Mouse (Mus musculus) kidney, adult 18-20 months (tissue): ENCODE measurements around the gene Zdhhc14.

Source experiments
- DNase-seq: peaks from one replicate; pipeline ENCODE4 v3.0.0; 2021

Gene Zdhhc14

DNA sequence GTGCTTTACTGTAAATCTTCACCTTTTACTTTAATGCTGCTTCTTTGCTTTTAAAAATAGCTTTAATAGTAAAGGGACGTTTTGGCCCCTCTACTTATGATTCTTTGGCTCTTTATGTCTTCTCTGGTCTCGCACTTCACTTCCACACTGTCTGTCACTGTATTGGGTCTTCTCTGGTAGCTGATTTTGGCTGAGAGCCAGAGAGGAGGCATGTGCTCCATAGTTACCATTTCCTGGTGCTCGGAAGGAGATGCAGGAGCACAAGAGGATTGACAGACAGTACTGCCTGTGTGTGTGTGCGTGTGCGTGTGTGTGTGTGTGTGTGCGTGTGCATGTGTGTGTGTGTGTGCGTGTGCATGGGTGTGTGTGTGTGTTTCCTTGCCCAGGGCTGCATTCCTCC, 14.2 kb downstream of the Zdhhc14 start:
- DNase-seq: no peak

DNA sequence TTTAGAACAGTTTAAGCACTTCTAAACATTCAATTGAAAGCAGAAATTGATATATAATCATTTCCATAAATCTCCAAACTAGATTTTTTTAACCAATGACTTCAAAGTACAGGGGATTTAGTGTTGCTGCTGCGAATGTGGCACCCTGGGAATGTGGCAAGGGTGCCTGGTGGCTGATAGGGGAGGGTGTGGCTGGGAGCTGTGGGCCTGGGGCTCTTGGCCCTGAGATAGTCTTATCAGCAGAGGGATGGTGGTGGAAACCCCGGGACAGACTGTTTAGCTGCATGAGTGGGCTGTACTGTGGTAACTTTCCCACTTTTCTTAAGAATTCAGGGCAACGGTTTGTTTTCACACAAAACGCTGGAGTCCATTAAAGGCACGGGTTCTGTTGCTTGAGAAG, 14.6 kb downstream of the Zdhhc14 start:
- DNase-seq: no peak

DNA sequence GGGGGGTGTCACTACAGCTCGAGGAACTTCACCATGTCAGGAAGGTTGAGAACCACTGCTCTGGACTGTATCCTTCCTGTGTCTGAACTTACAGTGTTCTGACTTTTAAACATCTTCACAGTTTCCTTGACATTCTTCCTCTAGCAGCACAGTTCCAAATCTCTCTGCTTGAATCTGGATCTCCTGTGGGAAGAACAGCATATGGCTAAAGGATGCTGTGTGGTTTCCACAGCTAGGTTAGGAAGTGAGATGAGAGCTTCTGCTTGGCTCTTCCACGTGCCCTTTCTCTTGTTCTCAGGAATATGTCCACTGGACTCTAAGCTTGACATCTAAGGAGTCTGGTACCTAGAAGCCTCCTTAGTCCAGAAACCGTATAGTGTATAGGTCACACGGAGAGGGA, 15.7 kb downstream of the Zdhhc14 start:
- DNase-seq: no peak

DNA sequence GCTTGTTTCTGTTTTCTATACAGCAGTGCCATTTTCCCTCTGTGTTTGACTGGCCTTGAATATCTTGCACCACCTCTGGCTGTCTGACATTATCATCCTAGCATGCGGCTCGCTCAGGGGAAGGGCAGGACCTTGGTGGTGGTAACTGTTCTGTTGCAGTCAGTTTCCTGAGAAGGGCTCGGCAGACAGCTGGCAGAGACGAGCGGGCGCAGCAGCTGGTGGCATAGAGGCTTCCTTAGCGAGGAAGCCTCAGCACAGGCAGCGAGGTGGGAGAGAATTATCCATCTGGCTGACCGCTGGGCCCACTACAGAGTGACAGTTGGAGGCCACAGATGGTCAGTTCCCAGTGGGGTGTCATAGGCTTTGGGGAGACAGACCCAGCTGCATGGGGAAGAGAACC, 18.2 kb downstream of the Zdhhc14 start:
- no peak for DNase-seq

DNA sequence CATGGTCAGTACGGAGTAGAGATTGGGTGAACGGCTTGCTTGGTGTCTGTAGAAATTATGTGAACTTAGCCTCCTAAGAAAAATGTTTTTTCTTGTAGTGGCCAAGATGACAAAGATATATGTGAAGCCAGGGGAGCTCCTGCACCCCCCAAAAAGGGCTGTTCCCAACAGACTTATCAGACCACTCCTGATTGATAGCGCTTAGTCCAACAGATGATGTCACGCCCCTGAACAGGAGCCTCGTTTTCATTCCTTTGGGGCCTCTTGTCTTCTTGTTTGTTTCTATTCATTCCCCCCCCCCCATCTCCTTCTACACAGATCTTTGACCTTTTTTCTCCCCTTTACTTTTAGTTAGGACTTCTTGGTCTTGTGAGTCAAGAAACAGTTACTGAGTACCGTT, 19.4 kb downstream of the Zdhhc14 start:
- DNase-seq: no peak

DNA sequence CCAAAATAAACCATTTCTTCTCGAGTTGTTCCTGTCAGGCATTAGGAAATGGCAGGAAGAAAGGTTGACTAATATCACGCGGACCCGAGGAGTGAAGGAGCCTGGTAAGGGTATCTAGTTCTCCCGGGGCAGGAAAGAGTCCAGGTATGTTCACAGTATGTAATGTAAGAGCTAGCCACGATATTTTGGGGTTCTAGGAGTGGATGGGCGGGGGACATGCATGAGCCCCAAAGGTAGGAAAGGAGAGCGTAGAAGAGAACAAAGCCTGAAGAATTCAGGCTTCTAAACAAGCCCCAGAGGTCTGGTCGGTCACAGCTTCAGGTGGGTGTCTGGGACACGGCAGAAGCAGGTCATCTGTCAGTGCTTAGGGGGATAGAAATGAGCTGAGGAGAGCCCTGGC, 27.1 kb downstream of the Zdhhc14 start:
- no peak for DNase-seq

DNA sequence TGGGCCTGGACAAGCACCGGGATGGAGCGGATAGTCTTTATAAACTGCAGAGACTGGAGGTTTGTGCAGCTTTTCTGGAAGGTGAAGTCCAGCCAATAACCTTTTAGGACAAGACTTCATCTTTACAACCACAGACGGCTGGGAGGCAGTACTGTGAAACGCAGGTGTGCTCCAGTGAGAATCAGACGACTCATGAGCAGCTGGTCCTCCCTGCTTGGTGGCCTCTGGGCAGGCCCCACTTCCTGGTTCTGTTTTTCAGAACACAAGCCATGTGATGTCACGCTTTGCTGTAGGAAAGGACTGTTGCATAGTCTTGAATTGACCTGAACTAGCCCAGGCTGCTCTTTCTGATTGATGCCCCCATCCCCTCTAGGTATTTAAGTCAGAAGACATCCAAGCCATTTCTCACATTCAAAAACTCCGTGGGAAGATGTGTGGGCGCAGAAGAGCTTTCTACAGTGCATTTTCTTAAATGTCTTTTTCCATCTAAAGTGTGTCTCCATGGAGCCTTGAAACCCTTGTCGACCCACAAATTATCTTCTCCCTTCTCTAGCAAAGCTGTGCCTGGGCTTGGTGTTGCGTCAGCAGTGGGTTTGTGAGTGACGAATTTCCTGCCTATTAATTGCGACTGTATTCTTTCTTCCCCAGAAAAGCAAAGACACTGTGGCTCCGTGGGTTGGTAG, 27.7 kb downstream of the Zdhhc14 start:
- no peak for DNase-seq

DNA sequence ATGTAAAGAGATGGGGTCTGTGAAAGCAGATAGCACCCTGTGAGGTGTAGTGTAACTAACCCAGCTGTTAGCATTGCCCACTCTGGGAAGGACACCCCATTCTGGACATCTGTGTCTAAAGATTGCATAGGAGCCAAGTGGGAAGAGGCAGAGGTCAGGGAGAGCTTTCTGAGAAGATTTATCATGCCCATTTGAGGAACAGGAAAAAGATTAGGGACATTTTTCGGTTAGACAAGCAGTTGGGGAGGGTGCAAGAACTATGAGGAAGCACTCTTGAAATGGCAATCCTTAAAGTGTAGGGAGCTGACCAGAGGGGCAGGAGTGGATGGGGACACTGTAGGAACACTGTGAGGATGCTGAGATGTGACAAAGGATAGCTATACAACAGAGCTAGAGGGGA, 29.2 kb downstream of the Zdhhc14 start:
- no peak for DNase-seq

DNA sequence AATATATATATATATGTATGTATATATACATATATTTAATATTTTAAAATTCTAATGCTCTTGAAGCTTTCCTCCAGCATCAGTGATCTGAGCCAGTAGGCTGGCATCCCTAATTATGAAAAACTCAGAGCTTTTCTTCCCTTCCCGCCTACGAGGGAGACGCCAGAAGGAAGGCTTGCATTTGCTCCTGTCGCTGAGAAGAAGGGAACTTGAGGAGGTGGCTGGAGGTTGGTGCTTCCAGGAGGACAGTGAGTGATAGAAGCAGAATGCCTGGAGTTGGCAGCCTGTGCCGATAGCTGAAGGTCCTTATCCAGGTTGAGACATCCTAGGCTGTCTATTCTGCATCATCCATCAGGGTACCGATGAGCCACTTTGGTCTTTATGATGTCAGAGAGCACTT, 37.2 kb downstream of the Zdhhc14 start:
- no peak for DNase-seq

DNA sequence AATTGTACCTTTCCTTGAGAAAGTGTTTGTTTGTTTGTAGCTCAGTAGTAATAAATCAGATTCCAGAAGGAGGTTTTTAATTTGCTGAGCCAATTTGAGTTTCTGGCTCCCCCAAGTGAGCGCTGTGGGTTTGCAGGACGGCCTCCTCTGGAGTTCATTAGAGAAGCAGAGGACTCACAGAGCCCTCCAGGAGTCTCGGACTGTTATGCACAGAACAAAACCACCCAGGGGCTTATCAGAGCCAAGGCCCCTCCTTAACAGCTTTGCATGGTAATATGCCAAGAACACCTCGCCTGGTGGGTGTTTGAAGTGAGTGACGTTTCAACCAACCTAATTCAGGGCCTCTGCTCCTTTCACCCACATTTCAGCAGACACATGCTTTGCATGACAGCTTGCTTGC, 40.5 kb downstream of the Zdhhc14 start:
- no peak for DNase-seq

DNA sequence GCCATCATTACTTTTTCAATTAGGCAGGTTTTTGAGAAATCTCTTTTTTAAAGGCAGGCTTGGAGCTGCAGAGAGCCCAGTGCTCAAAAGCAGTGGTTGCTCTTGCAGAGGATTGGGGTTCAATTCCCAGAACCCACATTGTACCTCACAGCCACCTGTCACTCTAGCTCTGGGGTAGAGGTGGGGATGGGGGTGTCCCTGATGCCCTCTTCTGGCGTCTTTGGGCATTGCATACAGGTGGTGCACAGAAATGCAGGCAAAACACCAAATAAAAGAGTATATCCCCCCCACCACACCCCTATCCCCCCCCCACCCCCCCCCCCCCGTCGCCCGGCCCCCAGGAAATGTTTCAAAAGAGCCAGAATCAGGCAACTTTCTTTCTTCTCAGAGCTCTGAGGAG, 43.0 kb downstream of the Zdhhc14 start:
- no peak for DNase-seq

DNA sequence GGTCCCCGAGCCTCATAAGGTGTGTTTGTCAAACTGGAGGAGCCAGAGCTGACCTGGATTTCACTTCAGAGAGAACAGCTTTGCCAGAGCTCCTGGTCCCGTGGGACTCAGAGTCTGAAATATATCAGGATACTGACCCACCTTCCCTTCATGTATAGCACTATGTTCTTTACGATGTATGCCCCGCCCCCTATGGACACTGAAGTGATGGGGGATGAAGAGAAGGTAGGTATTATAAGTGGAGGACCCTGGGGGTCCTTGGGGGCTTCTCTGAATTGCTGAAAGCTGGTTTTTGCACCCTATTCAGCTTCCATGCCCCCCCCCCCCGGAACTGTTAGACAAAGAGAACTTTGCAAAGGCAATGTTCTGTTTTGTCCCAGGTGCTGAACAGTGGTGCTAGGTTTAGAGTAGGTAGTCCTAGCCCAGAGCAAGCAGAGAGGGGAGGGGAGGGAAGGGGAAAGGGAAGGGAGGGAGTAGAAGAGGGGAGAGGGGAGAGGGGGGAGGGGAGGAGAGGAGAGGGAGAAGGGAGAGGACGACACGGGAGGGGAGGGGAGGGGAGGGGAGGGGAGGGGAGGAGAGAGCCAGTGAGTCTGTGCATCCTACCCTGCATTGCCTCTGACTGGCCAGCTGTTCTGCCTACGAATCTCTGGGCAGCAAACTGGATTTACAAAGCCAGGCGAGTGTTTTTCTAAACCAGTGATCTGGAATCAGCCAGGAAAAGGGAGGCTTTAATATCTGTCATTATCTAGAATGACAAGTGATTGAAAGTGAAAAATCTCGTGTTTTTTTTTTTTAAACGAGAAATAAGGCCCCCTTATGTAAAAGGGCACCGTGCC, 44.1 kb downstream of the Zdhhc14 start:
- DNase-seq: no peak

DNA sequence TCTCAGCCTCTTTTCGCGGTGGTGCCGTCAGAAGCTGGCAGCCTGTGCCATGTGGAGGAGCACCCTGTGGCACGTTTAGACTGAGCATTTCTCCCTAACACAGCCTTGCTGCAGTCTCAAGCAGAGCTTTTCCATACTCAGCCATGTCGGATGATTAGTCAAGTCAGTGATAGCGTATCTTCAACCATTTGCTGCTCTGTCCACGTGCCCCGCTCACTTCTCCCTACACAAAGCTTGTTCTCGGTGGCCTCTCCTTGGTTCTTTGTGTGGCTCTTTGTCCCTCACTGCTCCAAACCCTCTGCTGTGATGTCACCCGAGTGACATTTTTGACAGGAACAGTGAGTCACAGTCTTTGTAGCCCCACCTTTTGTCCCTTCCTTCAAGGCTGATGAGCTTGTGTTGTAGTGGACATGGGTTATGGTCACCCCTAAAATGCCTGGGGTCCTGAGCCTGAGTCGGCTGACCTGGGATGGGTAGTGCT, 44.8 kb downstream of the Zdhhc14 start:
- DNase-seq: no peak

DNA sequence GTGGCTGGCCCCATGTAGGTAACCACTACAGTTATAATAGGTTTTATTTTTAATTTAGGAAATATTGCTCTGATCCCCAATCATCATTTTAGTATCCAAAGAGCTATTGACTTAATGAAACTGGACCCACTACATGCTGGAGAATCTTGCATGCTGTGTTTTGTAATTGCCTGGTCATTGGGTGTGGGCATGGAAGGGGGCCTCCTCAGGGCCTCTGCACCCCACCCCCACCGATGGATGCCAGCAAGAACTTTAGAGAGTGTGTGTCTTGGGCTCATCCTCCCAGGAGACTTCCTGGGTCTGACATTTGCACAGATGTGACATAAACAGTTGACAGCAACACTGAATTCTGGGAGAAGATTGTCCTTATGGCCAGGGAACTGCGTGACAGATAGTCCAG, 49.8 kb downstream of the Zdhhc14 start:
- DNase-seq: no peak

DNA sequence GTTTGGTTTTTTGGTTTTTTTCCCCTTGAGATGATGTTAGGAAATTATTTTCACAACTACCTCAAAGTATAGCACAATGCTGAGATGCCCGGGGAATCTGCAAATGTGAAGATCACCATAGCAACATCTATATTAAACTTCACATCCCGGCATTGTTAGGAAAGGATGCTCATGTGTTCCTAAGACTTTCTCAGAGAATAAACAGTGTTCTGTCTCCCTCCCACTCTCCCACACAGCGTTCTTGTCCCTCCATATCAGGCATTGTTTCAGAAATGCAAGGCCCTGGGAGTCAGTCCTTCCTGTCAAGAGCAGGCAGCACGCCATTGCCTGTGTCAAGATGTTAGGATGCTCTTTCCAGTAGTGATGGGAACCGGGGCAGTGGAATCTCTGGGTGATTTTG, 51.7 kb downstream of the Zdhhc14 start:
- DNase-seq: no peak

DNA sequence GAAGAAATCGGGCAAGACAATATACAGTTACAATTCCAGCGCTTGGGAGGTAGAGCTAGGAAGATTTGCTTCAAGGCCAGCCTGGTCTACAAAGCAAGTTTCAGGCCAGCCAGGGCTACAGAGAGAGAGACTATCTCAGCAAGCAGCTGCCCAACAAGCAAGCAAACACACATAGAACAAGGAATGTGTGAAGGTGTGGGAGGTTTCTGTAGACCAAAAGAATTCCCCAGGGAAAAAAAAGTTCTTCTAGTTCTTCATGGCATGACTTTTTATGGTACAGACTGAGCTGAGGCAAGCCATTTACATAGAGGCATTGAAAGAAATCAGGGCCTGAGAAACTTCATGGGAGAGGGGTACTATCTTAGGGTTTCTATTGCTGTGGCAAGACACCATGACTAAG, 52.7 kb downstream of the Zdhhc14 start:
- DNase-seq: no peak

DNA sequence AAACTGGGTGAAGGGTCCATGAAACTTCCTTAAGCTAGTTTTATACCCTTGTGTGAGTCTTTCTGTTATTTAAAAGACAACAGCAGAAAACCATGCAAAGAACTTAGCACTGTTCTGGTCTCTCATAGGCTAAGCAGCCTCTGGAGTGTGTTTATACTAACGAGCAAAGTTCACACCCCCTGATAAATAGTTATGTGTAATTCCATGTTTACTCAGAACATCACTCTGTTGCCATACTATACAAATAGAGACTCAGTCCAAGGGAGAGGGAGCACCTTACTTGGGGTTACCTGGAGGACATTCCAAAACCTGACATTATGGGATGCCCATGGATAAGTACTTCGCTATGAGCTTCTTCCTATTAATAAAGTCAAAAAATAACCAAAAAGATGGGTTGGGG, 56.2 kb downstream of the Zdhhc14 start:
- DNase-seq: no peak

DNA sequence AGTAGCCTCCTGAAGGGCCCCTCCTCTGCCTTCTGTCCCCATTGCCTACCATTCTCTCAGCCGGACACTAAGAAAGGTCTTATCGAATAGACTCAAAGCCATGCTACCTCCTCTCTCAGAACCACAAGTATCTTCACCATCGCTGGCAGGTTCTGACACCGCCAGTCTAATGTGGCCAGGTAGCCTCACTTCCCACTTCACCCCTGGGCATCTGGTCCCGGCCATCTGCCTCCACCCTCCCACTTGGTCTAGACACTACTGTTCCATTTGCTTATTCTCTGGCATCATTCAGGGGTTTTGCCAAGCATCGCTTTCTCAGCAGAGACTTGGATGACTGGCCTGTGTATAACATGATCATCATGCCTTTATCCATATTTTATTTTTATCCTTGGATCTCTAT, 57.1 kb downstream of the Zdhhc14 start:
- DNase-seq: no peak

DNA sequence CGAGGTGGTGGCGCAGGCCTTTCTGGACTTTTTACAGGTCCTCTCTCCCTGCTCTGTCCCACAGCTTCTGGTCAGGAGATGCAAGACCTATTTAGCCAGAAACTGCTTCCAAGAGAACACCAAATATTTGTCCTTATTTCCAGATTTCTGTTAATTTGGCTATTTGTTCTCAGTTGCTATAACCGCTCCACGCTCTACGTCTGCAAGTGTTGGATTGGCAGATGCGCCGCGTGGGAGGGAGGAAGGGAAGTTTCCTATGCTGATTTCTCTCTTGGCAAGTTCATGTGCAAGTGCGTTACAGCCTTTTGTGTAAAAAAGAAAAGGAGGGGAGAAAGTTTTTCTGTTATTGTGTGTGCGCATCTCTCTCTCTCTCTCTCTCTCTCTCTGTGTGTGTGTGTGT, 58.1 kb downstream of the Zdhhc14 start:
- no peak for DNase-seq

DNA sequence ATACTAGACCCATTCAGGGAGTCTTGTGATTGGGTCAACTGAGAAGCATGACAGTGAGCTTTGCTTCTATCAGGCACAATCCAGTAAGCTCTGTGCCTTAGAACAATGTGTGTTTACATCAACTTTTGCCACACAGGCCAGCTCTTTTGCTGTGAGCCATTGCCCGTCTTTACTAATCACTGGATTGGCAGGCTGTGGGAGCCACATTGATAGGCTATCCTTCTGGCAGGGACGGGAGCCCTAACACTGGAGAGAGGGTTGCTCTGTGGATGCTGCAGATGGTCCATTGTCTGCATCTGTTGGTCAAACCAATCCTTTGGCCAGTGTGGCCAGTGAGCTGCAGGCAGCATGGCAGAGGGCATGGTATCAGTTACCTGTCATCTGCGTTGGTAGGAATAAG, 58.8 kb downstream of the Zdhhc14 start:
- no peak for DNase-seq

DNA sequence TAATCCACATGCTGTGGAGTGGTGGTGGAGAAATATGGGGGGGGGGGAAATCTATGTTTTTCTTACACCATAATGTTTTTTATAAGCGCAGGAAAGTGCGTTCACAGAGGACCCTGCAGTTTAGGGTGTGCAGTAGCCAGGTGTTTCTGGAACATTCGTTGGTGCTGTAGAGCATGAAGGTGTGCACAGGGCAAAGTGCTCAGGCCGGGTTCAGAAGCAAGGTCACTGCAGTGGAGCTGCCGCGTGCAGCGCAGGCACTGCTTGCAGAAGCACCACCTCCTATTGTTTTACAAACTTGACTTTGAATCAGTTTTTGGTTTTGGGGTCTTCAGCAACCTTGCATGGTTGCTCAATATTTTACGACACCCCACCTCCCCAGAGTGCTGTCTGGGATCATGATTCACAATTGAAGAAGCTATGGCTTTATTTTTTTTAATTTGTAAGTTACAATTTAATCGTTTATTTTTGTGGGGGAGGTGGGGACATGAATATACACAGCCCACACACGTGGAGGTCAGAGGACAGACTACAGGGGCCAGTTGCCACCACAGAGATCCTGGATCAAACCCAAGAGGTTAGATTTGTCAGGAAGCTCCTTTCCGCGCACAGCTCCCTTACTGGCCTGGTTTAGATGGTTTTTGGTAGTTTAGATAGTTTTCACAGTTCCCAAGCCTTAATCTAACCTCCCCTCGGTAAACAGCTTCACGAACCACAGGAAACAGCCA, 59.8 kb downstream of the Zdhhc14 start:
- DNase-seq: no peak

DNA sequence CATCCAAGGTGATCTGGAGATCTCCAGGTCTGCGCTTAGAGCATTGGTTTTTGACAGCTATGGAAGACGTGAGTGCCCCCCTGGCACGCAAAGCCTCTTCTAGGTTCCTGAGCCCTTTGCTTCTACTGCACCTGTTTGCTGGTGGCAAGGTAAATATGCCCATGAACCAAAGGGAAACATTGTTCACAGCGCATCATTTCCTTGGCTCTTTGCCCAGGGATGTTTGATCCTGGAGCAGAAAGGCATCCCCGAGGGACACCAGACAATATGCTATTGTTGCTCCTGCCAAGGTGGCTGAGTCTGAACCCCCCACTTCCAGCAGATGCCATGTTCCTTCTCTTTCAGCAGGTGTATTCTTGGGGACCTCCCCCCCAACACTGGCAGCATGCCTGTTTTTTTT, 61.2 kb downstream of the Zdhhc14 start:
- no peak for DNase-seq

DNA sequence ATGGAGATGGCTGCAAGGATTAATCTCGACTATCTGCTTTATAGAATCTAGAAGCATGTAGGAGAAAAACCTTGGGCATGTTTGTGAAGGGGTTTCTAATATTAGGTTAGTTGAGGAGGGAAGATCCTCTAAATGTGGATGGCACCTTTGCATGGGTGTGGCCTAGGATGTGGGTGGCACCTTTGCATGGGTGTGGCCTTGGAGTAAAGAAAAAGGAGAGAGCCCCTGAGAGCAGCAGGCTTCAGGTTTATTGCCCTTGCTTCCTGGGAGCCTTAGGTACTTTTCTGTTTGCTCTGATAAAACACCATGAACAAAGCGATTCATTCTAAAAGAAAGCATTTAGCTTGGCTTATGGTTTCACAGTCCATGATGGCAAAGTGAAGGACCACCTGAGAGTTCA, 62.2 kb downstream of the Zdhhc14 start:
- DNase-seq: no peak

DNA sequence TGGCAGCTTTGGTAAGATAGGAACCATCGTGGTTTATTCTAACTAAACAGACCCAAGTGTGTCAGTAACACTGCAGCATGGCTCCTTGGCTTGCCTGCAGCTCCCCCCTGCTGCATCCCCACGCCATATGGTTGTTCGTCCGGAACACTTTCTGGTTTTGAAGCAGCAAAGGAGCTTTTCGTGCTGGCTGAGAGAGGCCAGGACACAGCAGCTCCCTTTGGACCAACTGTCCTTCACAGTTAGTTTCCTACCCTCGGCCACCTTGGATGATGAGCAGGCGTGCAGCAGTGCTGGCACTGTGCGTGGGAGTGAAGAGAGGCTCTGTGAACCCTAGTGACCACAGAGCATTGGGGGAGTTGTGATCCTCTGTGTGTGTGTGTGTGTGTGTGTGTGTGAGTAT, 64.2 kb downstream of the Zdhhc14 start:
- DNase-seq: no peak
